Mouse (Mus musculus) liver, adult 2 months (tissue): ENCODE results near the gene Rag1.

ENCODE experiments used
- CTCF ChIP-seq: fragments of 200-500 bp; IDR thresholded peaks from 2 replicates; pipeline ENCODE4 v1.5.1; 2011; ENCODE audit warnings: low read depth, low read length, control low read depth
- POLR2A ChIP-seq: fragments of 200-500 bp; IDR thresholded peaks from 2 replicates; pipeline ENCODE4 v1.6.1; 2011; ENCODE audit warnings: low read length, control low read depth; ENCODE audit not compliant: insufficient read depth; ENCODE audit errors: extremely low read depth

DNA sequence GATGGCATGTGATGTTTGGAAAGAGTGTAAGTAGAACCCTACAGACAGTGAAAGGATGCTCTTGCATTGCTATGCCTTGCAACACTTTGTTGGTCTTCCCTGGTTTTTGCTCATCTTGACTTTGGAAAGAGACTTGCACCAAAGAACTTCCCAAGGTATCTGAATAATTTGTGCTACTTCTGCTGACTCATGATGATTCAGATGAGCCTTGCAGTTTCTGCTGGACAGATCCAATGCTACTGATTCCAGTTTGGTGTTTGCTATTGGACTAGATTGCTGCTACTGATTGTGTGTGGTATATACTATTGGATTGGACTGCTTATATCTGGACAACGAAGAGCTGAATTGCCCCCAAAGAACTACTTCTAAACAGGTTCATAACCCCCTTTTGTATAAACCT lies 46.2 kb downstream of the Rag1 start:
- no peak for TF ChIP-seq POLR2A
- no peak for TF ChIP-seq CTCF
